Mouse (Mus musculus) ES-Bruce4 (cell line): ENCODE measurements around the gene Wdr17. TPM values are rescaled to one million over a fixed set of nuclear protein-coding genes. Genes with fewer than 3 reads are reported as not detected.

Experiments used
- H3K27ac ChIP-seq: 2 replicates; pipeline ENCODE4 v1.5.1; 2012; ENCODE audit warnings: low read length, inconsistent platforms; ENCODE audit not compliant: insufficient read depth
- H3K27me3 ChIP-seq: 2 replicates; pipeline ENCODE4 v1.6.1; 2012; ENCODE audit warnings: mild to moderate bottlenecking, low read length, inconsistent platforms; ENCODE audit not compliant: control insufficient read depth, poor library complexity, insufficient read depth, severe bottlenecking
- H3K36me3 ChIP-seq: 2 replicates; pipeline ENCODE4 v1.6.1; 2012; ENCODE audit warnings: inconsistent platforms, mild to moderate bottlenecking, low read length, moderate library complexity; ENCODE audit not compliant: control insufficient read depth, poor library complexity, insufficient read depth, severe bottlenecking
- H3K4me1 ChIP-seq: one replicate; pipeline ENCODE4 v1.8.1; 2011; ENCODE audit warnings: low read length; ENCODE audit not compliant: control insufficient read depth, insufficient read depth
- H3K4me3 ChIP-seq: 2 replicates; pipeline ENCODE4 v1.5.1; 2011; ENCODE audit warnings: low read depth, mild to moderate bottlenecking, low read length
- H3K9ac ChIP-seq: 2 replicates; pipeline ENCODE4 v1.6.1; 2012; ENCODE audit warnings: low read depth, mild to moderate bottlenecking, inconsistent platforms; ENCODE audit not compliant: poor library complexity, severe bottlenecking
- H3K9me3 ChIP-seq: replicated peaks from 2 replicates; pipeline ENCODE4 v1.6.1; 2012; ENCODE audit warnings: mild to moderate bottlenecking, low read length, inconsistent platforms; ENCODE audit not compliant: control insufficient read depth, poor library complexity, insufficient read depth, severe bottlenecking
- CTCF ChIP-seq: IDR thresholded peaks from one replicate; pipeline ENCODE4 v1.8.1; 2011; ENCODE audit warnings: low read depth, low read length
- EP300 ChIP-seq: IDR thresholded peaks from 2 replicates; pipeline ENCODE4 v1.6.1; 2011; ENCODE audit warnings: low read depth, low read length; ENCODE audit not compliant: insufficient read depth
- POLR2A ChIP-seq: IDR thresholded peaks from one replicate; pipeline ENCODE4 v1.8.1; 2011; ENCODE audit warnings: low read length; ENCODE audit not compliant: insufficient read depth
- polyA plus RNA-seq: library from polyadenylated mRNA; stranded (reverse); fragments of >200 nt; gene quantifications from 2 replicates; pipeline ENCODE4 v1.2.4, GENCODE M21; 2011; ENCODE audit warnings: low read depth; ENCODE audit not compliant: missing spikeins, insufficient read depth, insufficient read length

The Wdr17 gene
- polyA plus RNA-seq, 1 experiment: 0.97 TPM

DNA sequence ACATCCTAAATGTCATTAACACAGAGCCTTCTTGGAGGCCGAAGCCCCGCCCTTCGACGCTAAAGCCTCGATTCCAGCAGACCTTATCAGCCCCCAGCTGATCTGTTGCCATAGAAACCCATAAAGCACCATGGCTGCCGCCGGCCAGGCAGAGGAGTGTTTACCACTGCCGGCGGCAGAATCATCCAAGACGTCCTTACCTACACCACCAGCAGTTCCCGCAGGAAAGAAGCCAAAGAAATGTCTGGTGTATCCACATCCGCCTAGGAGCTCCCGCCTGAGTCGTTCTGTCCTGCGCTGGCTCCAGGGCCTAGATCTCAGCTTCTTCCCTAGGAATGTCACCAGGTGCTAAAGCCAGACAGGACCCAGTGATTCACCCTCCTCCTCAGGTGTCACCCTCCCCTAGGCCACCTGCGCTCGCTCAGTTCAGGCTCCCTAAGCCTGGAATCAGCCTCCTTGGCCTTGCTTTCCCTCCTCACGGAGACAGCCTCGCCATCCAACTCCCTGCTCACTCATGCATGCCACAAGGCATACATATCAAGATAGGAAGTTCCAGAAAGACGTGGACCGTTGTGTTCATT, 286.2 kb downstream of the Wdr17 start, which contains the start of gene Spata4:
TSS of gene Spata4 (plus strand) at position 111 of the 581 bp plus-strand sequence.
- Histone ChIP-seq H3K9ac (no peak within 1 kb of the TSS), H3K27ac (no peak within 1 kb of the TSS), H3K4me3 (peak within 1 kb of the TSS; percentile 54), H3K9me3 (no peaks in the 10 kb centered on the region), H3K36me3 (no peaks in the 10 kb centered on the region), H3K27me3 (no peaks in the 10 kb centered on the region), H3K4me1 (no peaks in the 10 kb centered on the region)
- TF ChIP-seq CTCF (no peak), EP300 (no peak), POLR2A (no peak)

DNA sequence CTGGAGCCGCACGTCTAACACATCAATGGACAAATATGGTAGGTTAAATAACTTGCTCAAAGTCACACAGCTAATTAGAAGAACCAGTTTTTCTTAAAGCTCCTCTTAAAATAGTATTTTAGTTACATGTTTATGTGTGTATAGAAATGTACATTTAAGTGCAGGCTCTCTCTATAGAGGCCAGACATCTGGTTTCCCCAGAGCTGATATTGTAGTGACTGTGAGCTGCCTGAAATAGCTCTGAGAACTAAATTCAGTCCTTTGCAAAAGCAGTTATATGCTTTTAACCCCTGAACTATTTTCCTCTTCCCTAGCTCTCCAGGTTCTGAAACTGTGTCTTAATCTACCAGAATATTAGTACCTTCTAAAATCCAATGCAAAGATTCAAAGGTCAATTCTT, 289.6 kb downstream of the Wdr17 start:
- TF ChIP-seq EP300: no peak
- no peak for TF ChIP-seq CTCF
- no peak for TF ChIP-seq POLR2A
- Histone ChIP-seq H3K36me3 (no peaks in the 10 kb centered on the region), H3K4me3 (no peak overlapping the region), H3K9ac (no peak overlapping the region), H3K4me1 (no peaks in the 10 kb centered on the region), H3K27ac (no peak overlapping the region), H3K9me3 (no peaks in the 10 kb centered on the region), H3K27me3 (no peaks in the 10 kb centered on the region)

DNA sequence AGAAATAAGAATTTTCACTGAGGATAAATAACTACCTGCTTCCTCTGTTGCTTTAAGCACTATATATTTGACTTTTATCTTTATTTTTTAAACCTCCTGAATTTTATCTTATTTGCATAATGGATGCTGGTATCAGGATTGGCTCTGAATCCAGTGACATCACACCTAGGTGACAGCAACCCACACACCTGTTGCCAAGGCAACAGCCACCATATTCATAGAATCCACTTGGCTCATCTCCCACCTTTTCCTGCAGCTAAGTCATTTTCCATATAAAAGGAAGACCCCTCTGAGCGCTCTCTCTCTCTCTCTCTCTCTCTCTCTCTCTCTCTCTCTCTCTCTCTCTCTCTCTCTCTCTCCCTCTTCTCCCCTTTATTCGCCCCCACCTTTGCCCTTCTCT, 290.0 kb downstream of the Wdr17 start:
- TF ChIP-seq POLR2A (no peak), EP300 (no peak), CTCF (no peak)
- Histone ChIP-seq H3K9ac (no peak overlapping the region), H3K9me3 (no peaks in the 10 kb centered on the region), H3K36me3 (no peaks in the 10 kb centered on the region), H3K27ac (no peak overlapping the region), H3K4me3 (no peak overlapping the region), H3K4me1 (no peaks in the 10 kb centered on the region), H3K27me3 (no peaks in the 10 kb centered on the region)

- H3K4me1 ChIP-seq: no peaks in the 10 kb centered on the region
- no peaks in the 10 kb centered on the region for H3K9me3 ChIP-seq
- H3K36me3 ChIP-seq: no peaks in the 10 kb centered on the region
- H3K27me3 ChIP-seq: no peaks in the 10 kb centered on the region
- H3K4me3 ChIP-seq: no peak overlapping the region
- TF ChIP-seq POLR2A (no peak), EP300 (no peak), CTCF (no peak)
- H3K27ac ChIP-seq: no peak overlapping the region
- H3K9ac ChIP-seq: no peak overlapping the region
Observed at GRCm38 (mm10) chr8:54596051-54596450, 290.9 kb downstream of the Wdr17 start.

- no peak for TF ChIP-seq POLR2A
- TF ChIP-seq EP300: no peak
- no peak for TF ChIP-seq CTCF
- Histone ChIP-seq H3K4me3 (no peak overlapping the region), H3K4me1 (no peaks in the 10 kb centered on the region), H3K27me3 (no peaks in the 10 kb centered on the region), H3K9ac (no peak overlapping the region), H3K36me3 (no peaks in the 10 kb centered on the region), H3K9me3 (no peaks in the 10 kb centered on the region), H3K27ac (no peak overlapping the region)
Observed at GRCm38 (mm10) chr8:54594634-54595033, 292.4 kb downstream of the Wdr17 start.

GRCm38 (mm10) chr8:54582886-54583285, 304.1 kb downstream of the Wdr17 start:
- Histone ChIP-seq H3K9me3 (no peaks in the 10 kb centered on the region; the same call in 1 of the 2 replicates), H3K4me3 (no peak overlapping the region), H3K9ac (no peak overlapping the region), H3K27me3 (no peaks in the 10 kb centered on the region), H3K4me1 (no peaks in the 10 kb centered on the region), H3K27ac (no peak overlapping the region), H3K36me3 (no peaks in the 10 kb centered on the region)
- TF ChIP-seq EP300 (no peak), POLR2A (no peak), CTCF (no peak)

DNA sequence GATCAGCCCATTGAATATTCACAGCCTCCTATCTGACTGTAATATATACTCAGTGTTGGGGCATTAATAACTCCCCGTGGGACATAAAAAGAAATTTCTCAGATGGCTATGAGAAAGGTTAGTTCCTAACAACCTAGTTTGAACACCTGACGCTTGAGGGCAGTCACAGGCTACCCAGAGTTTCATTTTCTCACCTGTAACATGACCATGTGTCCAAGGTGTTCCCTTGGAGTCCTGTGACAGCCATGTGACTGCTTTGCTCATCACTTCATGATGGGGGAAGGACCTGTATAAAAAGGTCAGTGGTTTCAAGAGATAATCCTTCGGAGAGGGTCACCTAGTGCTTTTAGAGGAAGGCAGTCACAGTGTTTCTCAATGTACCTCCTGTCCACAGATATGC, 305.5 kb downstream of the Wdr17 start:
- H3K4me3 ChIP-seq: no peak overlapping the region
- TF ChIP-seq POLR2A (no peak), EP300 (no peak), CTCF (no peak)
- H3K9ac ChIP-seq: no peak overlapping the region
- H3K9me3 ChIP-seq: no peaks in the 10 kb centered on the region
- no peaks in the 10 kb centered on the region for H3K36me3 ChIP-seq
- no peaks in the 10 kb centered on the region for H3K4me1 ChIP-seq
- no peak overlapping the region for H3K27ac ChIP-seq
- H3K27me3 ChIP-seq: no peaks in the 10 kb centered on the region

Other genes starting within 250 kb of the Wdr17 start
- 0.49 and 0.61 TPM in 2 replicates for gene Gpm6a, start 67.7 kb upstream of the Wdr17 start, polyA plus RNA-seq